Mouse (Mus musculus) forebrain, embryonic 12.5 days (tissue): ENCODE data around the gene H2-Q7. TPM values are rescaled to one million over a fixed set of nuclear protein-coding genes. Genes with fewer than 3 reads are reported as not detected.

Source experiments
- ATAC-seq: fragments of 200-750 bp; cut with Nextera tagmentation; 2 replicates; pipeline ENCODE4 v1.8.0; 2017; ENCODE audit warnings: moderate TSS enrichment; ENCODE audit not compliant: low FRiP score
- H3K27ac ChIP-seq: fragments of 300-500 bp; sonication (generic); 2 replicates; pipeline ENCODE4 v1.5.1; 2016; ENCODE audit warnings: mild to moderate bottlenecking
- H3K27me3 ChIP-seq: fragments of 300-500 bp; sonication (generic); 2 replicates; pipeline ENCODE4 v1.6.1; 2016; ENCODE audit warnings: mild to moderate bottlenecking
- H3K36me3 ChIP-seq: fragments of 300-500 bp; sonication (generic); replicated peaks from 2 replicates; pipeline ENCODE4 v1.6.1; 2016; ENCODE audit warnings: mild to moderate bottlenecking
- H3K4me1 ChIP-seq: fragments of 300-500 bp; sonication (generic); 2 replicates; pipeline ENCODE4 v1.6.1; 2016
- H3K4me2 ChIP-seq: fragments of 300-500 bp; sonication (generic); 2 replicates; pipeline ENCODE4 v1.6.1; 2016; ENCODE audit warnings: mild to moderate bottlenecking, moderate library complexity
- H3K4me3 ChIP-seq: fragments of 300-500 bp; sonication (generic); replicated peaks from 2 replicates; pipeline ENCODE4 v1.5.1; 2016; ENCODE audit warnings: mild to moderate bottlenecking
- H3K9ac ChIP-seq: fragments of 300-500 bp; sonication (generic); 2 replicates; pipeline ENCODE4 v1.6.1; 2016; ENCODE audit warnings: mild to moderate bottlenecking
- H3K9me3 ChIP-seq: fragments of 300-500 bp; sonication (generic); 2 replicates; pipeline ENCODE4 v1.6.1; 2016
- WGBS: fragments of 180-500 bp; shearing (Covaris S2); methylation state at CpG from one replicate; pipeline ENCODE4 v1.1.7; 2016; 5-methylcytosine and 5-hydroxymethylcytosine counted together
- polyA plus RNA-seq: library from polyadenylated mRNA; unstranded; fragments of >200 nt; fragmentation: Nextera tagmentation; extraction: Ambion mirVana; gene quantifications from 2 replicates; pipeline ENCODE4 v1.2.1, GENCODE M21; 2016

The H2-Q7 gene
- polyA plus RNA-seq, 1 experiment from 2014 or later = 5.1 TPM

DNA sequence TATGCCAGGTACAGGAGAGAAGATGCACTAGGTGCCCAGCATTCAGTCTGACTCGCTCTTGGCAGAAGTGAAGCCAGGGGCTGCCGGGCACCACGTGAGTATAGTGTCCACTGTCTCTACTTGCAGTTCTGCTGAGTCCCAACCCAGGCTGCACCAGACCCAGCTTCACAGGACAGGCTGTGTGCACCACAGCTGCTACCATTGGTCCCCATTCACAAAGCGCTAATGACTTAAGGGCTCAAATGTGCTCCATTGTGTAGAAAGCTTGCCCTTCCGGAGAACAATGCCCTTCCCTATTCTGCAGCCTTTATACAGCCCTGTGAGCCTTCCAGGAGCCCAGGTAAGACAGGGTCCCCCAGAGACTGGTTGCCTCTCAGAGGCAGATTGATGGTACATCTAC is 51.4 kb downstream of the H2-Q7 start:
- Histone ChIP-seq H3K9me3 (no peaks in the 10 kb centered on the region), H3K4me2 (no peak overlapping the region), H3K4me1 (no peaks in the 10 kb centered on the region), H3K27ac (no peak overlapping the region), H3K36me3 (no peaks in the 10 kb centered on the region), H3K27me3 (peaks cover 6% of the 10 kb centered on the region; the same call in 1 of the 2 replicates), H3K9ac (no peak overlapping the region), H3K4me3 (no peak overlapping the region)
- 46% methylated on average over 5 of the region's 5 CpGs for WGBS
- no peak for ATAC-seq

Other genes starting within 250 kb of the H2-Q7 start
- gene Ltb, start 244.7 kb upstream of the H2-Q7 start, polyA plus RNA-seq = not detected in 2 replicates
- gene Tnf, start 237.1 kb upstream of the H2-Q7 start, polyA plus RNA-seq = not detected in 2 replicates
- gene Lta, start 233.8 kb upstream of the H2-Q7 start, polyA plus RNA-seq = not detected in 2 replicates
- gene Gm16181, start 218.3 kb upstream of the H2-Q7 start, polyA plus RNA-seq = 0.41 TPM in 2 replicates
- 16.2 and 17.3 TPM in 2 replicates for gene Atp6v1g2, start 205.5 kb upstream of the H2-Q7 start, polyA plus RNA-seq
- gene Nfkbil1, start 203.4 kb upstream of the H2-Q7 start, polyA plus RNA-seq = 11.0 and 12.9 TPM in 2 replicates
- 614 and 623 TPM in 2 replicates for gene Ddx39b, start 197.4 kb upstream of the H2-Q7 start, polyA plus RNA-seq
- gene H2-D1, start 176.4 kb upstream of the H2-Q7 start, polyA plus RNA-seq = 37.2 and 39.2 TPM in 2 replicates
- not detected in 2 replicates for gene H2-Q1, start 118.8 kb upstream of the H2-Q7 start, polyA plus RNA-seq
- gene H2-Q2, start 96.9 kb upstream of the H2-Q7 start, polyA plus RNA-seq = not detected in 2 replicates
- 1.3 and 1.6 TPM in 2 replicates for gene H2-Q4, start 59.5 kb upstream of the H2-Q7 start, polyA plus RNA-seq
- gene H2-Q6, start 14.3 kb upstream of the H2-Q7 start, polyA plus RNA-seq = 0.23 and 0.34 TPM in 2 replicates
- gene H2-Q10, start 30.9 kb downstream of the H2-Q7 start, polyA plus RNA-seq = 0.04 TPM in 1 of 2 replicates, not detected in the other
- gene Pou5f1, start 66.9 kb downstream of the H2-Q7 start, polyA plus RNA-seq = 0.14 TPM in 1 of 2 replicates, not detected in the other
- gene Tcf19, start 77.7 kb downstream of the H2-Q7 start, polyA plus RNA-seq = 53.4 and 59.0 TPM in 2 replicates
- 19.0 and 19.1 TPM in 2 replicates for gene Cchcr1, start 77.9 kb downstream of the H2-Q7 start, polyA plus RNA-seq
- gene Psors1c2, start 94.0 kb downstream of the H2-Q7 start, polyA plus RNA-seq = 1.1 and 1.5 TPM in 2 replicates
- gene Cdsn, start 113.0 kb downstream of the H2-Q7 start, polyA plus RNA-seq = not detected in 2 replicates
- gene 2300002M23Rik, start 128.3 kb downstream of the H2-Q7 start, polyA plus RNA-seq = not detected in 2 replicates
- gene Sfta2, start 162.4 kb downstream of the H2-Q7 start, polyA plus RNA-seq = not detected in 2 replicates
- gene Gm9573, start 187.5 kb downstream of the H2-Q7 start, polyA plus RNA-seq = not detected in 2 replicates
- 0.09 TPM in 1 of 2 replicates, not detected in the other for gene Mucl3, start 204.5 kb downstream of the H2-Q7 start, polyA plus RNA-seq
- 16.8 and 22.3 TPM in 2 replicates for gene Vars2, start 228.4 kb downstream of the H2-Q7 start, polyA plus RNA-seq
- 39.0 and 40.7 TPM in 2 replicates for gene Gtf2h4, start 234.6 kb downstream of the H2-Q7 start, polyA plus RNA-seq